Mouse (Mus musculus): ENCODE results near the gene 4930558K02Rik.

Gene 4930558K02Rik

GRCm38 (mm10) chr1:161979536-161979935 is at the start of gene 4930558K02Rik:
Gene 4930558K02Rik, minus strand, starts transcription at chr1:161979636.
- in situ Hi-C loops (cut with MboI, MseI), result loop anchor here (5.0 kb wide), 1 partner anchor 232 kb away; no protein-coding TSS in a partner anchor

GRCm38 (mm10) chr1:162023681-162024270 is 44.3 kb upstream of the 4930558K02Rik start:
- in situ Hi-C loops (cut with MboI, MseI), result loop anchor here (10.0 kb wide), 1 partner anchor 611 kb away; the partner anchor contains the start of gene Myoc

GRCm38 (mm10) chr1:162020766-162021165 is 41.3 kb upstream of the 4930558K02Rik start:
- in situ Hi-C loops (cut with MboI, MseI), result loop anchor here (10.0 kb wide), 1 partner anchor 614 kb away; the partner anchor contains the start of gene Myoc

- in situ Hi-C loops (cut with MboI, MseI), result loop anchor here (10.0 kb wide), 1 partner anchor 614 kb away; the partner anchor contains the start of gene Myoc
Measured at GRCm38 (mm10) chr1:162020303-162020731, 40.9 kb upstream of the 4930558K02Rik start.

GRCm38 (mm10) chr1:162018601-162018977 is 39.2 kb upstream of the 4930558K02Rik start:
- in situ Hi-C loops (cut with MboI, MseI), result no loop called here

GRCm38 (mm10) chr1:162017975-162018600 is 38.7 kb upstream of the 4930558K02Rik start:
- in situ Hi-C loops (cut with MboI, MseI), result no loop called here

GRCm38 (mm10) chr1:162016982-162017381 is 37.5 kb upstream of the 4930558K02Rik start:
- in situ Hi-C loops (cut with MboI, MseI), result no loop called here

- in situ Hi-C loops (cut with MboI, MseI), result no loop called here
Measured at GRCm38 (mm10) chr1:162015247-162015862, 35.9 kb upstream of the 4930558K02Rik start.

GRCm38 (mm10) chr1:162013561-162013960 is 34.1 kb upstream of the 4930558K02Rik start:
- in situ Hi-C loops (cut with MboI, MseI), result no loop called here

- in situ Hi-C loops (cut with MboI, MseI), result no loop called here
Measured at GRCm38 (mm10) chr1:162011523-162012245, 32.2 kb upstream of the 4930558K02Rik start.

GRCm38 (mm10) chr1:162009086-162009485 is 29.6 kb upstream of the 4930558K02Rik start:
- in situ Hi-C loops (cut with MboI, MseI), result no loop called here

GRCm38 (mm10) chr1:162008631-162009067 is 29.2 kb upstream of the 4930558K02Rik start:
- in situ Hi-C loops (cut with MboI, MseI), result no loop called here

GRCm38 (mm10) chr1:162008208-162008607 is 28.8 kb upstream of the 4930558K02Rik start:
- in situ Hi-C loops (cut with MboI, MseI), result no loop called here

- in situ Hi-C loops (cut with MboI, MseI), result no loop called here
Measured at GRCm38 (mm10) chr1:162006109-162006508, 26.7 kb upstream of the 4930558K02Rik start.

GRCm38 (mm10) chr1:162004821-162005770 is 25.7 kb upstream of the 4930558K02Rik start:
- in situ Hi-C loops (cut with MboI, MseI), result loop anchor here (5.0 kb wide), 1 partner anchor 307 kb away; no protein-coding TSS in a partner anchor

- in situ Hi-C loops (cut with MboI, MseI), result loop anchor here (5.0 kb wide), 1 partner anchor 308 kb away; no protein-coding TSS in a partner anchor
Measured at GRCm38 (mm10) chr1:162004518-162004780, 25.0 kb upstream of the 4930558K02Rik start.

GRCm38 (mm10) chr1:162003729-162004517 is 24.5 kb upstream of the 4930558K02Rik start:
- in situ Hi-C loops (cut with MboI, MseI), result loop anchor here (5.0 kb wide), 1 partner anchor 308 kb away; no protein-coding TSS in a partner anchor

GRCm38 (mm10) chr1:162001328-162001727 is 21.9 kb upstream of the 4930558K02Rik start:
- in situ Hi-C loops (cut with MboI, MseI), result loop anchor here (5.0 kb wide), 1 partner anchor 311 kb away; no protein-coding TSS in a partner anchor

- in situ Hi-C loops (cut with MboI, MseI), result loop anchor here (5.0 kb wide), 1 partner anchor 312 kb away; no protein-coding TSS in a partner anchor
Measured at GRCm38 (mm10) chr1:161999882-162000371, 20.5 kb upstream of the 4930558K02Rik start.
